Mouse (Mus musculus): Measurements from ENCODE around the gene Gm5678.
"Not testable (repeated sequence)": the region's sequence is repeated elsewhere in the genome, so short reads cannot be mapped to it uniquely, and the experiment has no call there.

Gene Gm5678

DNA sequence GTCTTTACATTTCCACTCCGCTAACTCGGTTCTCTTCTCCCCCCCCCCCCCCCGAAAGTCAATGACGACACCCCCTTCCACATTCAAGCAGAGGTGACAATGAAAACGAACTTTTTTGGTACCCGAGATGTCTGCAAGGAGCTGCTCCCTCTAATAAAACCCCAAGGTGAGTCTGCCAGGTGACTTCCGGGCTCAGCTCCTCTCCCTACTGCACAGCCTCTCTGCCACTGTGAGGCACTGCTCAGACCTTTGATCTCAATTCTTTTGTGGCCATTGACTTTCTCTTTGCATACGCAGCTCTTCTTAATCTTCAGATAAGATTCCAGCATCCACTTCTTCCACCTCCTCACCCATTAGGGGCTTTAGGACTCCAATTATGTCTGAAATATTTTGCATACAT, 19.2 kb upstream of the Gm5678 start:
- no peak for DNase-seq (ENCODE audit: low spot score)

DNA sequence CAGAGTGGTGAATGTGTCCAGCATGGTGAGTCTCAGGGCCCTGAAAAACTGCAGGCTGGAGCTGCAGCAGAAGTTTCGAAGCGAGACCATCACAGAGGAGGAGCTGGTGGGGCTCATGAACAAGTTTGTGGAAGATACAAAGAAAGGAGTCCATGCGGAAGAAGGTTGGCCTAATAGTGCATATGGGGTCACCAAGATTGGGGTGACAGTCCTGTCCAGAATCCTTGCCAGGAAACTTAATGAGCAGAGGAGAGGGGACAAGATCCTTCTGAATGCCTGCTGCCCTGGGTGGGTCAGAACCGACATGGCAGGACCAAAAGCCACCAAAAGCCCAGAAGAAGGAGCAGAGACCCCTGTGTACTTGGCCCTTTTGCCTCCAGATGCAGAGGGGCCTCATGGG, 18.1 kb upstream of the Gm5678 start:
- DNase-seq (ENCODE audit: low spot score): no peak

DNA sequence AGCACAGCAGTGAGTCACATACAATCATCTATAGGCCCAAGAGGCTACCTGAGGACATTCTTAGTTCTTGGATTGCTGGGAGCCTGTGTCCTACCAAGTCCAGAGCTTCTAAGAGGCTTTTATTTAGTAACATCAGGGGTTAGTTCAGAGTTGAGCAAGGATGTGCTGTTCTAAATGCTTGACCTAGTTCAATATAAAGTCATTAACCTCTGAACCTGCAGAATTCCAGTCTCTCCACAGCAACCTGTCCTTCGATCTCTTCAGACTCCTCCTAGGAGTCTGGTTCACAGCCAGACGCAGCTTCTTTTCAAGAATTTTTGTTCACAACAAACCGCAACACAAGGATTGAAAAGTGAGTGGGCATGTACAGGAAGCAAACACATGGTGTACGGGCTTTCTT, 16.9 kb upstream of the Gm5678 start:
- no peak for DNase-seq (ENCODE audit: low spot score)

DNA sequence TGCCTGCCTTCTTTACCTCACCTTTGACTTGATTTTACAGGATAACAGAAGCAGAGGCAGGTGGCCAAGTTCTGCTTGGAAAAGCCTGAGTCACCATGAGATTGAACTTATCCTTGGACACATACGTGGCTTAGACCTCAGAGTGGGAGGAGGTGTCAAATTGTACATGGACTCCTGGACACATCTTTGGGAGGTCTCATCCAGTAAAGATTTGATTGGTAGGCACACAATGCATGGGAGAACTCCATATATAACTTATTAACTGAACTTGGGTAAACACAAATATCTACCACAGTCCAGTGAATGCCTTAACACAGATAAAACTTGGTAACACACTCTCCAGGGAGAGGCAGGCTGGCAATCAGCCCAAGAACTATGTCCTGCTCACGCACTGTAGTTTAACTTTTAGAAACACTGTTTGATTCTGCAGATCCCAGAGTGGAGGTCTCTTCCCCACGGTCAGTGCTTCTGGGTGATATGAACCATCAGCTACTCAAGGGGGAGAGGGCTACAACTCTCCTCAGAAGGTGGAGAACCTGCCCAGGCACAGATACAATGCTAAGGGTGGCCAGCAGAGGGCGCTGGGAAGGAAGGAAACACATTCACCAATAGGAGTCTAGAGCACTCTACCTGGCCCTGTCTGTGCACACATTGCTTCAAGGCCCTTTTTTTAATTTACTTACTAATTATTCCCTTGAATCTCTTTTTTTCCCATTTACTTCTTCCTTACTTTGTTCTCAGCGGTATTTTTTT, 12.6 kb upstream of the Gm5678 start:
- peak; percentile 67 for DNase-seq (ENCODE audit: low spot score)

DNA sequence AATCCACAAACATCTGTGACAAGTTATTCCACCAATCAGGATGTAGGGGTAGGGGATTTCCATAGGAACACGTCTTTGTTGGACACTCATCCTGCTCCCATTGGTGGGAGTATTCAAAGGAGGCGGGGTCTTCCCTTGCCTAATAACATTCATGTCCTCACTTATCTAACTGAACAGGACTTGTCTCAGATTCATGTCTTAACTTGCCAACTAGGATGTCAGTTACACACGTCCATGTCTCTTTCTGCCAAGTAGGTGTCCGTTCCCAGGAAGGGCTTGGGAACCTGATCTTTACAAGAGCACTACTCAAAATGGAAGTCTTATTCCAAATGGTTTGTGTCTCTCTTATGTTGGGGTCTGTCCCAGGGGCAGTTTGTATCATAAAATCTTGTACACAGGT, 4.1 kb upstream of the Gm5678 start:
- not testable (repeated sequence) for DNase-seq (ENCODE audit: low spot score)

DNA sequence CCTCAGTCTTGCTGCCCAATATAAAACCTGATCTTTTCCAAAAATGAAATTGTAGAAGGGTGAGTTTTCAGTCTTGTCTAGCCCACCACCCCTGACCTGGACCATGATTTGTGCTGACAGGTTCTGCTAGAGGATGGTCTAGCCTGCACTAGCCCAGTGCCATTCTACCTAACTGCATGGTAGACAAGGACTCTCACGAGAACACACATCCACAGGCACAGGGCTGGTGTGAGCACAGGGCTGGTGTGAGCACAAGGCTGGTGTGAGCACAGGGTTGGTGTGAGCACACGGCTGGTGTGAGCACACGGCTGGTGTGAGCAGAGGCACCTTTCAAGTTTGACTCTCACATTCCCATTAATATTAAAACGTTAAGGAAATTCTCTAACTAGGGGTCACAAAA, 3.2 kb upstream of the Gm5678 start:
- DNase-seq (ENCODE audit: low spot score): no peak

DNA sequence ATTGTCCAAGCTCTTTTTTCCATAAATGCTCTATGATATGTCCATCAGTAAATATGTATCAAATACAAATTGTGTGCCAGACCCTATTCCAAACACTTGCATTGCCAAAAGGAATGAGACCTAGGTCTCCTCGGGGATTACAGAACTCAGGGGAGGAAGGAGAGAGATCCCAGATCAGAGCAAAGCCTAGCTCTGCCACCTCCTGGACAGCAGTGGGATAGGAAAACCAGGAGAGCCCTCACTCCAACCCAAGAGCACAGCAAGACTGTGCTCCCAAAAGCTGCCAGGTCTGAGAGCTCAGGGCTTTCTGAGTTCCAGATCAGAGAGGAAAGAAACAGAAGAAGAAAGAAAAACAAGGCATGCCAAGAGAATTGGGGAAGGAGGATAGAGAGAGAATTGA, 1.2 kb upstream of the Gm5678 start:
- DNase-seq (ENCODE audit: low spot score): no peak

DNA sequence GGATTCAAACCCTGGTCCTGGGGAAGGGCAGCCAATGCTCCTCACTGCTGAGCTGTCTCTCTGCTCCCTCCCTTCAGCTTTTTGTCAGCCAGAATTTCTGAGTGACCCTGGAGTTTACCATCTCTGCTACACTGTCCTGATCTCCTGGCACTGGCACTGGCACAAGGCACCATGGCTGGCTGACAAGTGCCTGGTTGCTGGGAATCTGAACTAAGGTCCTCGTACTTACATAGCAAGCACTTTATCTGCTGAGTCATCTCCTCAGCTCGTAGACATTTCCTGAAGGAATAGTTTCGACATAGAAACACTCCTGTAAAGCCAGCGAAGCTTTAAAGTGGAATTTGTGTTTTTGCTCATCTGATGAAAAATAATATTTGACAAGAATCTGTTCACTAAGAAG, 16.1 kb downstream of the Gm5678 start:
- DNase-seq (ENCODE audit: low spot score): no peak

DNA sequence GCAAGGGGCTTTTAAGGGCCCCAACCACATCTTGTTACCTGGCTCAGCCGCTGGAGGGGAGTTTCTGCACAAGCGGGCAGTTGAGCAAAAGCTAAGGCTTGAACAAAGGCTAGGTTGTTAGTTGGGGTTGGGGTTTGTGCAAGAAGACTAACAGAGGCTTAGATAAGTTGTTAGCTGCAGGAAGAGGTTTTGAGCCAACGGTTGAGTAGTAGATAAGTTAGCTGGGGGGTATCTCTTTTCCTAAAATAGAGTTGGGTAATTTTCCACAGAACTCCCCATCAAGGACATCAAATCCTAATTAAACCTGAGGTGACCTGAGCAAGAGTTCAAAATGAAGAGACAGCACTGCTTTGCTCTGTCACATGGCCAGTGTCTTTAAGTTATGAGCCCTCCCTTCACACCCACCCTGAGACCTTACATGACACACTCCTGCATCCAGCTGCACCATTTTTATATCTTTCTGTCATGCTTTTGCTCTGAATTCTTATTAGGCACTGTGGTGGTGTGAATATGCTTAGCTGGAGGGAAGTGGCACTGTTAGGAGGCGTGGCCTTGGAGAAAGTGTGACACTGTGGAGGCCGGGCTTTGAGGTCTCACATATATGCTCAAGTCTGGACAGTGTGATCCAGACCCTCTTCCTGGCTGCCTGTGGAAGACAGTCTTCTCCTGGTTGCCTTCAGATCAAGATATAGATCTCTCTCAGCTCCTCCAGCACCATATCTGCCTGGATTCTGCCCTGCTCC, 20.7 kb downstream of the Gm5678 start:
- no peak for DNase-seq (ENCODE audit: low spot score)

DNA sequence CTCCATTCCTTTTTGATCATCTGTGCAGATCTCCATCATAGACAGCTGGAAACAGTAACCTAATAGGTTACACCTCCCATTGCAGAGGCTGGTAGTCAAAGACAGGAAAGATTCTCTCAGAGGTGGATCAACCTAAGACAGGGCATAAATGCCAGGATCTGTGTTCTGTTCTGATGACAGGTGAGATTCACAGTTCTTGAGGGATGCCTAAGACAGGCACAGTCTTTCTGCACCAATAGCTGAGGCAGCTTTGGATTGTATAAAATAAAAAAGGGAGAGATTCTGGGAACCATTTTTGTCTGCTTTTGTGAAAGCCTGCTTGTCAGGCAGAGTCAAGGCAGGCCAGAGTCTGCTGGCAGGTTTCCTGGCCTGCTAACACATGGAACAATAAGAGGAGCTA, 40.1 kb downstream of the Gm5678 start:
- DNase-seq (ENCODE audit: low spot score): no peak

DNA sequence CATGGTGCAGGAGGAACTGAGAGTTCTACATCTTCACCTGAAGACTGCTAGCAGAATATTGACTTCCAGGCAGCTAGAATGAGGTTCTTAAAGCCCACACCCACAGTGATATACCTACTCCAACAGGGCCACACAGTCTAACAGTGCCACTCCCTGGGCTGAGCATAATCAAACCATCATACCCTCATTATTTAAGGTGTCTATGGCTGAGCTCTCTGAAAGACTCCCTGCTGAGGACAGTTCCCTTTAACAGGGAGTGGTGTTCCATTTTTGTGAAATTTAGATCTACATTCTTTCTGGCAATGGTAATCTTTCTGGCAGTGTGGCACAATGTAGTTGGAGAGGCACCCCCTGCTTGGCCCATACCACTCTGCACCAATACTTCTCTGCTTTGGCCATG, 41.6 kb downstream of the Gm5678 start:
- no peak for DNase-seq (ENCODE audit: low spot score)

DNA sequence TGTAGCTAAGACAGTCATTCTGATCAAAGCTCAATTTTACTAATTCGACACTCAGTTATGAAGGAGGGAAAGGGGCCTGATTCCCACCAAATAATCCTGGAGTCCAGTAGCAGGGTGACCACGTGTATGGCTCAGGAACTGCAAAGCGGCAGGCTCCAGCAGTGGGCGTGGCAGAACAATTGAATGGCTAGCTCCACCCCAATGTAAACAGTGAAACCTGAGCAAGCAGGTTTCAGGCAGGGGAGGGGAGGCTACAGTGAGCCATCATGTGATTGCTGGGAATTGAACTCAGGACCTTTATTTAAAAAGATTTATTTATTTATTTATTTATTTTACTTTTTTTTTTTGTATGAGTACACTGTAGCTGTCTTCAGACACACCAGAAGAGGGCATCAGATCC, 42.6 kb downstream of the Gm5678 start:
- not testable (repeated sequence) for DNase-seq (ENCODE audit: low spot score)

DNA sequence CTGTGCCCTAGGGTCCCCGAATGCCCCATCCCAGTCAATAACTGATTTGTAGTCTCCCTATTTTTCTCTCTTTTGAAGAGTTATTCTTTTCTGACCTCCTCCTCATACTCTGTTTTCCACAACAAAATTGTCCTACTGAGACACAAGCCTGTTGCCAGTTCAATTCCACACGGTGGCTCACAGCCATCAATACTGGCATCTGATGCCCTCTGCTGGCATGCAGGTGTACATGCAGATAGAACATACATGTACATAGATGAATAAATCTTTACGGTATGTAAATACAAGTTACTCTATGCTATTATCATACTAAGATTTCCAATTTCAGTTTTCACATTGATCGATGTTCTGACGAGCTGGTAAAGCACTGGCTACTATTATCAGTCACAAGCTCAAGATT, 43.2 kb downstream of the Gm5678 start:
- DNase-seq (ENCODE audit: low spot score): no peak

DNA sequence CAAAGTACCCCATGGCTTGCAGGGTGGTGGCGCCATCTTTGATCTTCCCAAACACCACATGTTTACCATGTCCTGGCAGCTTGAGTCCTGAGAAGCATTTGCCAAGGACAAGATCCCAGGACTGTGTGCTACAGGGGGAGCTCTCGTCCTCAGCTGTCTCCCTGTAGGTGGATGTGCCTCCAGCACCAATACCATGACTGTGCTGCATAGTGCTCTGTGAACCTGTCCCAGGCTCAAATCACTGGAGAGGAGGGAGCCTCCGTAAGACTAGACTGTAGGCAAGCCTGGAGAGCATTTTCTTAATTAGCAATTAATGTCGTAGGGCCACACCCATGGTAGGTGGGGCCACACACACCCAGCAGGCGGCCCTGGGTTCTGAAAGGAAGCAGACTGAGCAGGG, 48.5 kb downstream of the Gm5678 start:
- no peak for DNase-seq (ENCODE audit: low spot score)

DNA sequence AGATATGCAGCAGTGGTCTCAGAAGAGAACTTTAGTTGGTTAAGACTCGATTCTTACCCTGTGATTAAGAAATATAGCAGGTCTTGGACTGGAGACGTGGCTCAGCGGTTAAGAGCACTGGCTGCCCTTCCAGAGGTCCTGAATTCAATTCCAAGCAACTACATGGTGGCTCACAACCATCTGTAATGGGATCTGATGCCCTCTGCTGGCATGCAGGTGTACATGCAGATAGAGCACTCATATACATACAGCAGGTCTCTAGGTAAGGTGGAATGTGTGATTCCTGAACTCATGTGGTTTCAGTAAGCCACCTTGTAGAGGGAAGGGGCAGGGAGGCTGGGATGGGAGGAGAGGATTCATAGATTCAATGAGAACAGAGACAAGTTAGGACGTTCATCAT, 50.3 kb downstream of the Gm5678 start:
- no peak for DNase-seq (ENCODE audit: low spot score)

DNA sequence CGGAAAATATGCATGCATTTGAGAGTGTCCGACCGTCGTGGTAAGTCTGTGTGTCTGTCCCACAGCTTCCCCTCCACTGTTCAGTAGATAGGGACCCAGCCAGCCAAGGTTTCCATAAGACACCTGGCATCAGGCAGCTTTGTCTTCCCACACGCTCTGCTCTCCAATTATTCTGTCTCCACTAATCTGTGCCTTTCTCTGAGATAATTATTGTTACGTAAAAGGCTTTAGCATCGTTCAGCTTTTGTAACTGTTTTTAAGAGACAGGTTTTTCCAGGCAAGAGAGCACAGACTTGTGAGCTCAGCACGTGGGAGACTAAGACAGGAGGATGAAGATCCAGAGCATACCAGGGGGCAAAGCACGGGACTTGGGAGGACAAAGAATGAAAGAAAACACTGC, 51.3 kb downstream of the Gm5678 start:
- DNase-seq (ENCODE audit: low spot score): no peak
